In the genomic region with DNA sequence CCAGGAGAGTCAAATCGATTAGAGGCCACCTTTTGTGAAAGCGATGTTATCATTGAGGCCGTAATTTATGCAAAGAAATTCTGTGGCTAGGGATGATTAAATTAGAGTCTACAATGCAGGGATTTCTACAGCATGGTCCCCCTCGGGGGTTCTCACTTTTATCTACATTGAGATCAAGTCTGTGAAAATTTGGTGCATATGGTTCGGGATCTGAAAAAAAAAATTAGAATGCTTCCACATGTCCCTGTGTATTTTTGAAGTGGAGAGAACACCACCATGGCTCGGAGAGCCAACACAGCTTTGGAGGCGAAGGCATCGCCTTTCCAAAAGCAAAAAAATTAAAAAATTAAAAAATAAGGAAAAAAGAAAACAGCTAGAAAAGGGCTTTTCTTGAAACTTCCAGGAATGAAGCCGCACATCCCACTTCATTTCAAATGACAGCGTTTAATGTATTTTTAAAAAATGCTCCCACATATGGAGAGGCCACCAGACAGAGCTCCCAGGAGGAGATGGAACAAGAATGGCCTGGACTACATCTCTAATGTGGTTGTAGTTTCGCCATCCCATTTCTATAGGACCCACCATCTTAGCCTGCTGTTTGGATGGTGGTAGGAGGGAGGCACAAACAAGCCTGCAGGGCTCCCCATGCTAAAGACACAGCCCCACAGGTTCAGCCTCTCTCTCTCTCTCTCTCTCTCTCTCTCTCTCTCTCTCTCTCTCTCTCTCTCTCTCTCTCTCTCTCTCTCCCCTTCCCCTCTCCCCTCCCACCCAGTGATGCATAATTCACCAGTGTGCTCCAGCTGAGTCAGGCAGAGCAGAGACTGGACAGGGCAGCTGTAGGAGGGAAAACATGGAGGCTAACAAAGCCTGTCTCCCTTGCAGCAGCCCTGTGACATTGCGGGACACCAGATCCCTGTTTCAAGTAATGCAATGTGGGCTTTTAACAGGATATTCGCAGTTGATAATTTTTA, we compare ENCODE assay signal across 9 mouse cellular contexts.
DNase-seq lines count a peak whose midpoint lies in the region; ATAC-seq and TF ChIP-seq lines count a peak whose summit lies in the region.
"Had no signal": no experiment of that assay in that cellular context is flagged by ENCODE, and none has a peak within 500 bp of the region (broad histone marks: within the 10 kb centered on the region; RNA-seq: fewer than 3 reads in every experiment).

No protein-coding gene starts in this region.

- H3K9ac ChIP-seq in stomach, embryonic 14.5 days (replicated peaks; ENCODE audit: low read depth, low read length), result no peak overlapping the region
- no peak overlapping the region for H3K9ac ChIP-seq in stomach, postnatal 0 days (ENCODE audit: low read length)
- H3K9ac ChIP-seq in forebrain, postnatal 0 days, result peak overlapping the region; percentile 33; the same call in 1 of the 2 replicates
- no peak overlapping the region for H3K9ac ChIP-seq in liver, embryonic 11.5 days (ENCODE audit: low read depth, low read length)

- peaks cover 28% of the 10 kb centered on the region for H3K4me1 ChIP-seq in stomach, embryonic 14.5 days (ENCODE audit: control insufficient read depth, insufficient read depth, low read length)
- H3K4me1 ChIP-seq in stomach, postnatal 0 days (replicated peaks; ENCODE audit: control insufficient read depth, insufficient read depth), result no peaks in the 10 kb centered on the region; the same call in 1 of the 2 replicates
- H3K4me1 ChIP-seq in forebrain, postnatal 0 days (ENCODE audit: insufficient read depth), result peaks cover 23% of the 10 kb centered on the region
- peaks cover 69% of the 10 kb centered on the region for H3K4me1 ChIP-seq in midbrain, embryonic 10.5 days
- no peaks in the 10 kb centered on the region for H3K4me1 ChIP-seq in kidney, adult 2 months (ENCODE audit: control insufficient read depth, insufficient read depth, low read length)
- H3K4me1 ChIP-seq in liver, embryonic 11.5 days (replicated peaks; ENCODE audit: control insufficient read depth, insufficient read depth, low read length), result peaks cover 4% of the 10 kb centered on the region; the same call in 1 of the 2 replicates

- H3K36me3 ChIP-seq in stomach, embryonic 14.5 days (ENCODE audit: control insufficient read depth, insufficient read depth, low read length), result no peaks in the 10 kb centered on the region
- no peaks in the 10 kb centered on the region for H3K36me3 ChIP-seq in stomach, postnatal 0 days (ENCODE audit: control insufficient read depth, insufficient read depth, low read length)
- no peaks in the 10 kb centered on the region for H3K36me3 ChIP-seq in forebrain, postnatal 0 days (ENCODE audit: insufficient read depth)
- H3K36me3 ChIP-seq in midbrain, embryonic 10.5 days, result no peaks in the 10 kb centered on the region
- no peaks in the 10 kb centered on the region for H3K36me3 ChIP-seq in kidney, adult 2 months (ENCODE audit: control insufficient read depth, insufficient read depth, low read length)
- H3K36me3 ChIP-seq in liver, embryonic 11.5 days (ENCODE audit: control insufficient read depth, insufficient read depth, low read length), result no peaks in the 10 kb centered on the region

- ATAC-seq in stomach, embryonic 14.5 days (ENCODE audit: insufficient number of reproducible peaks, insufficient read depth, low FRiP score, low read depth), result peak; percentile 30; the same call in 1 of the 2 replicates
- ATAC-seq in stomach, postnatal 0 days (ENCODE audit: low FRiP score, low TSS enrichment), result no peak
- ATAC-seq in forebrain, postnatal 0 days, result peak; percentile 57
- no peak for ATAC-seq in liver, embryonic 11.5 days (replicated peaks; ENCODE audit: low FRiP score)

- no peak for TF ChIP-seq POLR2A in kidney, adult 2 months (IDR thresholded peaks at IDR 0.05; ENCODE audit: low read depth, low read length)

- no peak for TF ChIP-seq CTCF in stomach, postnatal 0 days (IDR thresholded peaks at IDR 0.05; ENCODE audit: low read depth)
- no peak for TF ChIP-seq CTCF in forebrain, postnatal 0 days (IDR thresholded peaks at IDR 0.05; ENCODE audit: low read depth)
- TF ChIP-seq CTCF in kidney, adult 2 months (conservative IDR thresholded peaks at IDR 0.05; ENCODE audit: insufficient read depth, insufficient read length, low read depth, low read length), result no peak

- H3K27ac ChIP-seq in stomach, embryonic 14.5 days (ENCODE audit: low read length), result peak overlapping the region; percentile 78
- H3K27ac ChIP-seq in stomach, postnatal 0 days (replicated peaks), result no peak overlapping the region
- H3K27ac ChIP-seq in forebrain, postnatal 0 days (ENCODE audit: low read depth, low read length), result peak overlapping the region; percentile 78
- H3K27ac ChIP-seq in midbrain, embryonic 10.5 days (replicated peaks), result peak overlapping the region; percentile 95
- H3K27ac ChIP-seq in kidney, adult 2 months (ENCODE audit: insufficient read depth, low read depth, low read length), result no peak overlapping the region
- H3K27ac ChIP-seq in liver, embryonic 11.5 days (ENCODE audit: low read depth, low read length), result no peak overlapping the region; the same call in 1 of the 2 replicates
- H3K27ac ChIP-seq: kidney, postnatal 0 days had no signal

- no peaks in the 10 kb centered on the region for H3K27me3 ChIP-seq in stomach, embryonic 14.5 days (ENCODE audit: control insufficient read depth, insufficient read depth, low read length)
- no peaks in the 10 kb centered on the region for H3K27me3 ChIP-seq in stomach, postnatal 0 days (ENCODE audit: control insufficient read depth, insufficient read depth, low read length)
- H3K27me3 ChIP-seq in forebrain, postnatal 0 days (ENCODE audit: insufficient read depth, low read length), result no peaks in the 10 kb centered on the region
- H3K27me3 ChIP-seq in midbrain, embryonic 10.5 days (ENCODE audit: low read depth, poor library complexity, severe bottlenecking), result no peaks in the 10 kb centered on the region
- H3K27me3 ChIP-seq in kidney, adult 2 months (replicated peaks; ENCODE audit: control insufficient read depth, insufficient read depth, low read length), result no peaks in the 10 kb centered on the region
- H3K27me3 ChIP-seq in liver, embryonic 11.5 days (replicated peaks; ENCODE audit: control insufficient read depth, insufficient read depth, low read length), result no peaks in the 10 kb centered on the region

- no peaks in the 10 kb centered on the region for H3K9me3 ChIP-seq in stomach, embryonic 14.5 days (ENCODE audit: control insufficient read depth, low read depth, low read length)
- no peaks in the 10 kb centered on the region for H3K9me3 ChIP-seq in stomach, postnatal 0 days (ENCODE audit: control insufficient read depth, low read length)
- no peaks in the 10 kb centered on the region for H3K9me3 ChIP-seq in forebrain, postnatal 0 days (ENCODE audit: low read length)
- H3K9me3 ChIP-seq in midbrain, embryonic 10.5 days (replicated peaks), result no peaks in the 10 kb centered on the region
- H3K9me3 ChIP-seq in liver, embryonic 11.5 days (ENCODE audit: control insufficient read depth, low read length), result no peaks in the 10 kb centered on the region

- TF ChIP-seq EP300 in stomach, postnatal 0 days (optimal IDR thresholded peaks at IDR 0.05), result no peak

- H3K4me3 ChIP-seq in stomach, embryonic 14.5 days (ENCODE audit: low read depth, low read length), result no peak overlapping the region
- no peak overlapping the region for H3K4me3 ChIP-seq in stomach, postnatal 0 days (ENCODE audit: low read depth, low read length)
- no peak overlapping the region for H3K4me3 ChIP-seq in forebrain, postnatal 0 days (ENCODE audit: low read depth, low read length)
- peak overlapping the region; percentile 42 for H3K4me3 ChIP-seq in midbrain, embryonic 10.5 days
- H3K4me3 ChIP-seq in kidney, adult 2 months (ENCODE audit: insufficient read depth, low read depth, low read length), result no peak overlapping the region
- H3K4me3 ChIP-seq in liver, embryonic 11.5 days (ENCODE audit: low read depth, low read length), result no peak overlapping the region

- 68% methylated on average over 13 of the region's 13 CpGs for WGBS in stomach, embryonic 14.5 days
- WGBS in stomach, postnatal 0 days, result 83% methylated on average over 13 of the region's 13 CpGs
- 41% methylated on average over 13 of the region's 13 CpGs for WGBS in forebrain, postnatal 0 days
- WGBS in midbrain, embryonic 10.5 days, result 74% methylated on average over 13 of the region's 13 CpGs
- WGBS in kidney, adult 2 months, result 87% methylated on average over 13 of the region's 13 CpGs
- 77% methylated on average over 13 of the region's 13 CpGs for WGBS in liver, embryonic 11.5 days

- H3K4me2 ChIP-seq in stomach, embryonic 14.5 days (replicated peaks; ENCODE audit: low read depth, low read length), result no peak overlapping the region
- H3K4me2 ChIP-seq in stomach, postnatal 0 days (replicated peaks; ENCODE audit: low read depth), result no peak overlapping the region
- no peak overlapping the region for H3K4me2 ChIP-seq in forebrain, postnatal 0 days (ENCODE audit: low read depth)
- no peak overlapping the region for H3K4me2 ChIP-seq in liver, embryonic 11.5 days

- no peak for DNase-seq in stomach, postnatal 0 days (ENCODE audit: low spot score)
- DNase-seq in forebrain, postnatal 0 days, result peak; percentile 54
- peak; percentile 56 for DNase-seq in midbrain, embryonic 10.5 days (ENCODE audit: low spot score)
- DNase-seq in retina, postnatal 1 day, result peak; percentile 69
- no peak for DNase-seq in thymus, postnatal 14 days
- DNase-seq in kidney, adult 2 months, result no peak
- DNase-seq in liver, embryonic 11.5 days (ENCODE audit: low spot score), result no peak

Comparison
In these comparisons a context has a peak if more than half of its experiments do, and no peak if none do; other contexts are left out.
1. ATAC-seq: peak in stomach, embryonic 14.5 days (single experiment) and forebrain, postnatal 0 days (single experiment); none in stomach, postnatal 0 days (single experiment) and liver, embryonic 11.5 days (single experiment).
2. H3K27ac ChIP-seq: peak in stomach, embryonic 14.5 days (single experiment), forebrain, postnatal 0 days (single experiment) and midbrain, embryonic 10.5 days (single experiment); none in stomach, postnatal 0 days (single experiment), kidney, adult 2 months (single experiment) and liver, embryonic 11.5 days (single experiment).
3. DNase-seq: peak in forebrain, postnatal 0 days (single experiment), midbrain, embryonic 10.5 days (single experiment) and retina, postnatal 1 day (single experiment); none in stomach, postnatal 0 days (single experiment), thymus, postnatal 14 days (single experiment), kidney, adult 2 months (single experiment) and liver, embryonic 11.5 days (single experiment).